Mouse (Mus musculus) intestine, embryonic 16.5 days (tissue): ENCODE data around the gene A4galt. TPM values are rescaled to one million over a fixed set of nuclear protein-coding genes. Genes with fewer than 3 reads are reported as not detected.

Experiments used
- ATAC-seq: fragments of 200-750 bp; cut with Nextera tagmentation; 2 replicates; pipeline ENCODE4 v1.8.0; 2017; ENCODE audit warnings: moderate TSS enrichment, moderate library complexity
- H3K27ac ChIP-seq: fragments of 300-500 bp; sonication (generic); 2 replicates; pipeline ENCODE4 v1.5.1; 2014; ENCODE audit warnings: mild to moderate bottlenecking, low read length
- H3K27me3 ChIP-seq: fragments of 300-500 bp; sonication (generic); replicated peaks from 2 replicates; pipeline ENCODE4 v1.6.1; 2014; ENCODE audit warnings: low read length, control low read depth, mixed read lengths; ENCODE audit not compliant: control insufficient read depth, insufficient read depth
- H3K36me3 ChIP-seq: fragments of 300-500 bp; sonication (generic); 2 replicates; pipeline ENCODE4 v1.6.1; 2014; ENCODE audit warnings: low read length, control low read depth; ENCODE audit not compliant: control insufficient read depth, insufficient read depth
- H3K4me1 ChIP-seq: fragments of 300-500 bp; sonication (generic); 2 replicates; pipeline ENCODE4 v1.6.1; 2014; ENCODE audit warnings: low read length, control low read depth, mixed read lengths; ENCODE audit not compliant: control insufficient read depth, insufficient read depth
- H3K4me2 ChIP-seq: fragments of 300-500 bp; sonication (generic); 2 replicates; pipeline ENCODE4 v1.6.1; 2014; ENCODE audit warnings: low read depth, low read length, control low read depth
- H3K4me3 ChIP-seq: fragments of 300-500 bp; sonication (generic); 2 replicates; pipeline ENCODE4 v1.5.1; 2014; ENCODE audit warnings: mild to moderate bottlenecking, low read length
- H3K9ac ChIP-seq: fragments of 300-500 bp; sonication (generic); 2 replicates; pipeline ENCODE4 v1.6.1; 2014; ENCODE audit warnings: low read depth, low read length
- H3K9me3 ChIP-seq: fragments of 300-500 bp; sonication (generic); 2 replicates; pipeline ENCODE4 v1.6.1; 2016; ENCODE audit warnings: low read length, control low read depth; ENCODE audit not compliant: control insufficient read depth
- WGBS: fragments of 180-500 bp; shearing (Covaris S2); extraction: QIAGEN DNeasy Blood & Tissue Kit; methylation state at CpG from one replicate; pipeline ENCODE4 v1.1.7; 2014; 5-methylcytosine and 5-hydroxymethylcytosine counted together
- polyA plus RNA-seq: library from polyadenylated mRNA; unstranded; fragments of >200 nt; fragmentation: Nextera tagmentation; extraction: Ambion mirVana; gene quantifications from 2 replicates; pipeline ENCODE4 v1.2.1, GENCODE M21; 2015

A4galt gene
- polyA plus RNA-seq, 1 experiment from 2014 or later = 3.9 TPM

- no peak overlapping the region for H3K9ac ChIP-seq
- no peaks in the 10 kb centered on the region for H3K9me3 ChIP-seq
- peaks cover 12% of the 10 kb centered on the region for H3K4me1 ChIP-seq
- no peak overlapping the region for H3K4me2 ChIP-seq
- no peaks in the 10 kb centered on the region for H3K27me3 ChIP-seq
- no peak overlapping the region for H3K4me3 ChIP-seq
- 79% methylated on average over 8 of the region's 8 CpGs for WGBS
- peak overlapping the region; percentile 47 for H3K27ac ChIP-seq
- H3K36me3 ChIP-seq = no peaks in the 10 kb centered on the region
- ATAC-seq = no peak
Observed at GRCm38 (mm10) chr15:83293706-83294645, 42.4 kb upstream of the A4galt start.

- Histone ChIP-seq H3K27ac (peak overlapping the region; percentile 47), H3K4me2 (no peak overlapping the region), H3K4me3 (no peak overlapping the region), H3K9me3 (no peaks in the 10 kb centered on the region), H3K36me3 (no peaks in the 10 kb centered on the region), H3K9ac (no peak overlapping the region), H3K27me3 (no peaks in the 10 kb centered on the region), H3K4me1 (peaks cover 12% of the 10 kb centered on the region)
- WGBS = 60% methylated on average over 6 of the region's 6 CpGs
- no peak for ATAC-seq
Observed at GRCm38 (mm10) chr15:83293144-83293543, 41.6 kb upstream of the A4galt start.

- Histone ChIP-seq H3K9ac (no peak overlapping the region), H3K9me3 (no peaks in the 10 kb centered on the region), H3K27me3 (no peaks in the 10 kb centered on the region), H3K4me3 (no peak overlapping the region), H3K4me2 (no peak overlapping the region), H3K36me3 (no peaks in the 10 kb centered on the region), H3K4me1 (peaks cover 12% of the 10 kb centered on the region), H3K27ac (0 out of 2 replicates have a peak overlapping the region, but pooled peaks have one; percentile 25)
- no peak for ATAC-seq
- 74% methylated on average over 13 of the region's 13 CpGs for WGBS
Observed at GRCm38 (mm10) chr15:83292261-83293056, 40.9 kb upstream of the A4galt start.

GRCm38 (mm10) chr15:83290899-83291298 lies 39.3 kb upstream of the A4galt start:
- Histone ChIP-seq H3K36me3 (no peaks in the 10 kb centered on the region), H3K4me1 (peaks cover 9% of the 10 kb centered on the region), H3K9me3 (no peaks in the 10 kb centered on the region), H3K27ac (no peak overlapping the region), H3K27me3 (no peaks in the 10 kb centered on the region), H3K9ac (no peak overlapping the region), H3K4me3 (no peak overlapping the region), H3K4me2 (no peak overlapping the region)
- no peak for ATAC-seq
- WGBS = 71% methylated on average over 2 of the region's 2 CpGs

- Histone ChIP-seq H3K9ac (no peak overlapping the region), H3K27me3 (no peaks in the 10 kb centered on the region), H3K27ac (no peak overlapping the region), H3K4me2 (no peak overlapping the region), H3K9me3 (no peaks in the 10 kb centered on the region), H3K4me3 (no peak overlapping the region), H3K36me3 (no peaks in the 10 kb centered on the region), H3K4me1 (no peaks in the 10 kb centered on the region)
- ATAC-seq = no peak
- WGBS = 78% methylated on average over 8 of the region's 8 CpGs
Observed at GRCm38 (mm10) chr15:83284828-83285227, 33.3 kb upstream of the A4galt start.

GRCm38 (mm10) chr15:83282397-83282796 lies 30.8 kb upstream of the A4galt start:
- ATAC-seq = no peak
- Histone ChIP-seq H3K4me2 (no peak overlapping the region), H3K9ac (no peak overlapping the region), H3K36me3 (no peaks in the 10 kb centered on the region), H3K27me3 (no peaks in the 10 kb centered on the region), H3K27ac (no peak overlapping the region), H3K4me1 (no peaks in the 10 kb centered on the region), H3K4me3 (no peak overlapping the region), H3K9me3 (no peaks in the 10 kb centered on the region)
- WGBS = 77% methylated on average over 5 of the region's 5 CpGs

GRCm38 (mm10) chr15:83281303-83281702 lies 29.7 kb upstream of the A4galt start:
- peak overlapping the region; percentile 71 for H3K27ac ChIP-seq
- no peak overlapping the region for H3K4me2 ChIP-seq
- WGBS = 38% methylated on average over 11 of the region's 11 CpGs
- no peaks in the 10 kb centered on the region for H3K27me3 ChIP-seq
- H3K9ac ChIP-seq = peak overlapping the region; percentile 33; the same call in 1 of the 2 replicates
- H3K4me1 ChIP-seq = no peaks in the 10 kb centered on the region
- H3K4me3 ChIP-seq = no peak overlapping the region
- no peaks in the 10 kb centered on the region for H3K36me3 ChIP-seq
- H3K9me3 ChIP-seq = 0 out of 2 replicates have a peak, but pooled peaks cover 3% of the 10 kb centered on the region
- peak; percentile 61 for ATAC-seq

- no peak overlapping the region for H3K4me3 ChIP-seq
- no peaks in the 10 kb centered on the region for H3K36me3 ChIP-seq
- WGBS = 86% methylated on average over 5 of the region's 5 CpGs
- no peak overlapping the region for H3K4me2 ChIP-seq
- 0 out of 2 replicates have a peak, but pooled peaks cover 4% of the 10 kb centered on the region for H3K9me3 ChIP-seq
- H3K9ac ChIP-seq = no peak overlapping the region
- H3K4me1 ChIP-seq = no peaks in the 10 kb centered on the region
- no peaks in the 10 kb centered on the region for H3K27me3 ChIP-seq
- ATAC-seq = no peak
- H3K27ac ChIP-seq = no peak overlapping the region
Observed at GRCm38 (mm10) chr15:83278579-83278978, 27.0 kb upstream of the A4galt start.

- no peaks in the 10 kb centered on the region for H3K27me3 ChIP-seq
- no peaks in the 10 kb centered on the region for H3K4me1 ChIP-seq
- no peak overlapping the region for H3K4me3 ChIP-seq
- 78% methylated on average over 4 of the region's 4 CpGs for WGBS
- no peak overlapping the region for H3K4me2 ChIP-seq
- H3K27ac ChIP-seq = no peak overlapping the region
- H3K9me3 ChIP-seq = 0 out of 2 replicates have a peak, but pooled peaks cover 4% of the 10 kb centered on the region
- H3K36me3 ChIP-seq = no peaks in the 10 kb centered on the region
- no peak for ATAC-seq
- H3K9ac ChIP-seq = no peak overlapping the region
Observed at GRCm38 (mm10) chr15:83277451-83277850, 25.9 kb upstream of the A4galt start.
